Mouse (Mus musculus): ENCODE measurements around the gene Btbd35f9.
"Not testable (repeated sequence)": the region's sequence is repeated elsewhere in the genome, so short reads cannot be mapped to it uniquely, and the experiment has no call there.

Gene Btbd35f9

DNA sequence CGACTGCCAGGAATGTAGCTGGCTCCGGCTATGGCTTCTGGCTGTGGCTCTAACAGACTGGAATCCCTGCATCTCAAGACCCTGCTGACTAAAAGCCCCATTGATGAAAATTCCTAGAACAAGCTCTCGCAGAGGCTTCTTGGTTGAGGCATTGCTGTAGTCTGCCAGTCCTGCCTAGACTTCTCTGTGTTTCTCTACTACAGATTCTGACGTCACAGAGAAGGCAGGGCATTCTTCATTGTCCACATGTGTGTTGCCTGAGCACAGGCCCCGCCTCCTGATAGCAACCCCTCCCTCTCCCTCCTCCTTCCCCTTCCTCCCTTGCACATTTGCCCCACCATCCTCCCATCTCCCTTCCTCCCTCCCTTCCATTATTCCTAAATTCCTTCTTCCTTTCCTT lies at the start of gene Btbd35f9:
Gene Btbd35f9, minus strand, starts transcription at position 101 of the 400 bp plus-strand sequence.
- DNase-seq (ENCODE audit: low spot score in 2 of 2): not testable (repeated sequence)

Data from spleen, postnatal 36 days (tissue).